Mouse (Mus musculus) right cerebral cortex, adult 2 months (tissue): ENCODE measurements around the gene Pyy.

Source experiments
- DNase-seq, 2 experiments: peaks; one replicate each; pipeline ENCODE4 v3.0.0; 2021 to 2022; ENCODE audit warnings: low spot score in 2 of 2

The Pyy gene

GRCm38 (mm10) chr11:102095676-102096075 lies 12.0 kb downstream of the Pyy start:
- no peak for DNase-seq

GRCm38 (mm10) chr11:102089088-102089808 lies 18.4 kb downstream of the Pyy start:
- peak; percentile 75 to 80 for DNase-seq

- DNase-seq, result peak; percentile 81
These were observed 19.4 kb downstream of the Pyy start, which contains the start of gene Mpp2 for GRCm38 (mm10) chr11:102087931-102088898. Gene Mpp2, minus strand, starts transcription at chr11:102088515.

- DNase-seq, result peak; percentile 81 to 87
These were observed 20.4 kb downstream of the Pyy start for GRCm38 (mm10) chr11:102087081-102087751.

GRCm38 (mm10) chr11:102086331-102086730 lies 21.3 kb downstream of the Pyy start:
- peak; percentile 75 for DNase-seq

- no peak for DNase-seq
These were observed 23.5 kb downstream of the Pyy start for GRCm38 (mm10) chr11:102084159-102084558.

- DNase-seq, result peak; percentile 44 to 48
These were observed 24.4 kb downstream of the Pyy start for GRCm38 (mm10) chr11:102083193-102083592.

- DNase-seq, result peak; percentile 82 to 83
These were observed 25.3 kb downstream of the Pyy start for GRCm38 (mm10) chr11:102082322-102082721.

GRCm38 (mm10) chr11:102073722-102074121 lies 33.9 kb downstream of the Pyy start:
- no peak for DNase-seq

- no peak for DNase-seq
These were observed 34.9 kb downstream of the Pyy start for GRCm38 (mm10) chr11:102072729-102073128.

GRCm38 (mm10) chr11:102070426-102070825 lies 37.2 kb downstream of the Pyy start:
- no peak for DNase-seq

GRCm38 (mm10) chr11:102069633-102070032 lies 38.0 kb downstream of the Pyy start:
- DNase-seq, result no peak

- DNase-seq, result no peak
These were observed 38.7 kb downstream of the Pyy start for GRCm38 (mm10) chr11:102068969-102069368.

- DNase-seq, result no peak
These were observed 44.6 kb downstream of the Pyy start for GRCm38 (mm10) chr11:102063076-102063475.

GRCm38 (mm10) chr11:102061941-102062473 lies 45.6 kb downstream of the Pyy start:
- DNase-seq, result no peak

- peak; percentile 85 for DNase-seq
These were observed 46.2 kb downstream of the Pyy start for GRCm38 (mm10) chr11:102061236-102061940.
